Mouse (Mus musculus) liver (tissue): Measurements from ENCODE around the gene Fyn.

Experiments
- DNase-seq: peaks from one replicate; pipeline ENCODE4 v3.0.0-alpha.2; 2020; ENCODE audit warnings: mixed read lengths

The Fyn gene

GRCm38 (mm10) chr10:39484382-39484826 is 115.7 kb downstream of the Fyn start:
- no peak for DNase-seq

- DNase-seq = no peak
These were observed 116.2 kb downstream of the Fyn start for GRCm38 (mm10) chr10:39484892-39485291.

- no peak for DNase-seq
These were observed 117.3 kb downstream of the Fyn start for GRCm38 (mm10) chr10:39485939-39486338.

GRCm38 (mm10) chr10:39486501-39487450 is 118.1 kb downstream of the Fyn start:
- DNase-seq = no peak

GRCm38 (mm10) chr10:39487740-39488415 is 119.2 kb downstream of the Fyn start:
- DNase-seq = no peak

GRCm38 (mm10) chr10:39488542-39488941 is 119.9 kb downstream of the Fyn start:
- DNase-seq = no peak

- DNase-seq = no peak
These were observed 120.3 kb downstream of the Fyn start for GRCm38 (mm10) chr10:39488956-39489355.

GRCm38 (mm10) chr10:39490349-39491121 is 121.9 kb downstream of the Fyn start:
- no peak for DNase-seq

GRCm38 (mm10) chr10:39492146-39492545 is 123.5 kb downstream of the Fyn start:
- DNase-seq = no peak

GRCm38 (mm10) chr10:39493007-39493406 is 124.4 kb downstream of the Fyn start:
- DNase-seq = no peak

- DNase-seq = no peak
These were observed 130.0 kb downstream of the Fyn start for GRCm38 (mm10) chr10:39498641-39499040.

GRCm38 (mm10) chr10:39501571-39501970 is 132.9 kb downstream of the Fyn start:
- DNase-seq = no peak

- DNase-seq = peak; percentile 50
These were observed 133.5 kb downstream of the Fyn start for GRCm38 (mm10) chr10:39501977-39502706.

- DNase-seq = no peak
These were observed 134.7 kb downstream of the Fyn start for GRCm38 (mm10) chr10:39503331-39503730.

- DNase-seq = no peak
These were observed 136.4 kb downstream of the Fyn start for GRCm38 (mm10) chr10:39505007-39505406.

GRCm38 (mm10) chr10:39505621-39506020 is 137.0 kb downstream of the Fyn start:
- no peak for DNase-seq

- no peak for DNase-seq
These were observed 137.7 kb downstream of the Fyn start for GRCm38 (mm10) chr10:39506353-39506752.

GRCm38 (mm10) chr10:39506831-39507230 is 138.2 kb downstream of the Fyn start:
- DNase-seq = no peak

GRCm38 (mm10) chr10:39508801-39509200 is 140.1 kb downstream of the Fyn start:
- DNase-seq = no peak

GRCm38 (mm10) chr10:39509937-39510336 is 141.3 kb downstream of the Fyn start:
- DNase-seq = no peak

GRCm38 (mm10) chr10:39512631-39513314 is 144.1 kb downstream of the Fyn start:
- DNase-seq = no peak

- no peak for DNase-seq
These were observed 146.3 kb downstream of the Fyn start for GRCm38 (mm10) chr10:39514916-39515315.
